Mouse (Mus musculus): ENCODE measurements around the gene Olfr1014. TPM values are rescaled to one million over a fixed set of nuclear protein-coding genes. Genes with fewer than 3 reads are reported as not detected.
A peak's percentile ranks its signal among the peaks of the same experiment; 100 is the strongest.

The Olfr1014 gene
- not detected for total RNA-seq (2021)
- long read RNA-seq, experiment 1, result 0 reads
- long read RNA-seq, experiment 2, result 0 reads

- no peak for DNase-seq (ENCODE audit: low spot score in 2 of 2)
- intact Hi-C loops (cut with DNase I), result no loop called here
Measured at GRCm38 (mm10) chr2:85772413-85772812, at the start of gene Olfr1014. Gene Olfr1014 (plus strand): TSS chr2:85772713.

- DNase-seq (ENCODE audit: low spot score in 2 of 2), result peak; percentile 38 to 41
- intact Hi-C loops (cut with DNase I), result loop anchor here (5.0 kb wide), 1 partner anchor 737 kb away; no protein-coding TSS in a partner anchor
Measured at GRCm38 (mm10) chr2:85725793-85726192, 46.7 kb upstream of the Olfr1014 start.

GRCm38 (mm10) chr2:85753822-85754221, 18.7 kb upstream of the Olfr1014 start:
- DNase-seq (ENCODE audit: low spot score in 2 of 2), result no peak
- intact Hi-C loops (cut with DNase I), result no loop called here

DNA sequence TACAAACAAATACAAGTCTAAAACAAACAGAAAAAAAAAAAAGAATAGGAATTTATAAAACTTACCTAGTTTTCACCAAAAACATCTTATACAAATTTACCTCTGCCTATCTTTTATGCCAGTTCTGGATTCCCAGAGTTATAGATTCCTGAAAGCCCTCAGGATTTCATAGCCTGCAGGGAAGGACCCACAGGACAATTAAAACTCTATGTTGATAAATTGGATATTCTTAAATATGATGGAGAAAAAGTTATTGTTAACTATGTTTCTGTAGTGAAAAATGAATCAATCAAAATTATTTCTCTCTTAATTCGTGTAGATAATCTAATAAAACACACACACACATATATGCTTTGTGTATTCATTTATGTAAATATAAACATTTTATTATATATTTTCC, 9.8 kb upstream of the Olfr1014 start, which contains the start of gene Olfr1012:
Gene Olfr1012, minus strand, starts transcription at position 101 of the 400 bp plus-strand sequence.
- intact Hi-C loops (cut with DNase I), result no loop called here

DNA sequence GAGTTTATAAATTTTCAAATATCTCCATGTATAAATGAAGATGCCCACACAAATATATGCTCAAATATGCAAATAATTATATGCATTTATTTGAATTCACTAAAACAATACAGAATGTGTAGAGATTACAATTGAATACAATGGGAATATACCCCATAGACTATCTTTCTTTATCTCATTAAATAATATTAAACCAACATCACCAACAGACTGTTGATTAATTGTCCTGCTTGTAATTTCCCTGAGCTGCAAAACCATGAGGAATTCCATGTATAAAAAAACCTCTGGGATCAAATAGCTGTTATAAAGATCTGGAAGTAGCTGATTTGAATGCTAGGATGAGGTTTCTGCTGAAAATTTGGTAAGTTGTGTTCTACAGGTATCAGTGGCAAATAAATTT, 5.7 kb upstream of the Olfr1014 start, which contains the start of gene Olfr1013:
Gene Olfr1013, plus strand, starts transcription at position 301 of the 400 bp plus-strand sequence.
- intact Hi-C loops (cut with DNase I), result no loop called here
- no peak for DNase-seq (ENCODE audit: low spot score in 2 of 2)

More for the DNA sequence above, 9.8 kb upstream of the Olfr1014 start, which contains the start of gene Olfr1012:
- DNase-seq (ENCODE audit: low spot score in 2 of 2), result no peak

DNA sequence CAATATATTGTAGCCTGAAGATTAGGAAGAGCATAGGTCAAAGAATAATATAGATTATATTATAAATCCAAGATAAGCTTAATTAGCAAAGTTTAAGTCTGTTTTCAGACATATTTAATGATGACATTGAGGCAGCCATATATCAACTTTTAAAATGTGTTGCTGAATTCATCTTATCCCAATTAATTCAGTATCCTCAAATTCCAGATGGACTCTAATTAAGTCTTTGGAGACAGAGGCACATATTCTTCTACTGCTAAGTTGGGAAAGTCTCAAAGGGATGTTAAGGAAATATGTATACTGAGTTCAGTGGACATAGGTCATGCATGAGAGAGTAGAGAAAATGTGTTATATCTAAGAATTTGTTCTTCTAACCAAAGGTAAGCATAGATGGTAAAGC, 9.2 kb downstream of the Olfr1014 start, which contains the start of gene Olfr1015:
Gene Olfr1015, plus strand, starts transcription at position 301 of the 400 bp plus-strand sequence.
- no peak for DNase-seq (ENCODE audit: low spot score in 2 of 2)
- intact Hi-C loops (cut with DNase I), result no loop called here

DNA sequence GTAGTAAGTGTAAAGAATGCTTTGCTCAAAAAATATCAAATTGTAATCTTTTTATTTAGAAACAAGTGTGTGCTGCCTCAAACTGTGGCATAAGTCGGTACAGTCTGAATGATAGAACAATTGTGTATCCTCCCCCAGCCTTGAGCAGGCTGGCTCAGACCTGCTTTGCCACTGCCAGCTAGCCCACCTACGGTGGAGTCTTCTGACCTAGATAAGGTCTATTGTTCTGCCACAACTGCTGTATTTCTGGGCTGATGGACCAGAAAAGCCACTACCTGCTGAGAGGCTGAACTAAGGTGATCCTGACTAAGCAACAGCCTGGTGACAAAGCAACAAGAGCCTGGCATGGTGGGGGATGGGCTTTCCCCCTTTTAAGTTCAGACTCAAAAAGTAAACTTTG, 19.8 kb downstream of the Olfr1014 start:
- intact Hi-C loops (cut with DNase I), result no loop called here
- DNase-seq (ENCODE audit: low spot score in 2 of 2), result no peak

GRCm38 (mm10) chr2:85802444-85802843, 29.9 kb downstream of the Olfr1014 start, which contains the start of gene Olfr1016:
Gene Olfr1016 (minus strand): TSS chr2:85802544.
- DNase-seq (ENCODE audit: low spot score in 2 of 2), result no peak
- intact Hi-C loops (cut with DNase I), result no loop called here

- DNase-seq (ENCODE audit: low spot score in 2 of 2), result no peak
- intact Hi-C loops (cut with DNase I), result no loop called here
Measured at GRCm38 (mm10) chr2:85804501-85804900, 32.0 kb downstream of the Olfr1014 start.

DNA sequence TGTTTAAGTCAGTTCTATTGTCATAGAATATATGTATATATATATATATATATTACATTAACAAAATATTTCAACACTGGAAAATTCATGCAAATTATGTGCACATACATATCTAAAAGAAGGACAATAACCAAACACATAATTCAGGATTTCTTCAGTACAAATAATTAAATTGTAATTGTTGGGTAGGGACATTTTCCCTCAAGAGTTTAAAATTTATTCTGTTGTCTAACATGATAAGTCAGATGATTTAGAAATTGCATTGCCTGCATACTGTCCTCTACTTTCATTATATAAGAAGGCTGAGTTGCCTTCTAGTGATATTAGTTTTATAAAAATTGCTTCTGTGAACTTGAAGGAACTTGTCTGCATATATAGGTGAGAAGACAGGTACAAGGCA, 45.7 kb downstream of the Olfr1014 start, which contains the start of gene Olfr1018:
Gene Olfr1018, plus strand, starts transcription at position 301 of the 400 bp plus-strand sequence.
- DNase-seq (ENCODE audit: low spot score in 2 of 2), result no peak
- intact Hi-C loops (cut with DNase I), result no loop called here

Other genes with a start within 250 kb of the Olfr1014 start
- gene Olfr996, start 193.5 kb upstream of the Olfr1014 start, total RNA-seq (2021), result not detected
- not detected for gene Olfr998, start 183.8 kb upstream of the Olfr1014 start, total RNA-seq (2021)
- not detected for gene Olfr1000, start 160.8 kb upstream of the Olfr1014 start, total RNA-seq (2021)
- not detected for gene Olfr1002, start 122.0 kb upstream of the Olfr1014 start, total RNA-seq (2021)
- gene Olfr154, start 108.3 kb upstream of the Olfr1014 start, total RNA-seq (2021), result not detected
- gene Olfr1006, start 93.9 kb upstream of the Olfr1014 start, total RNA-seq (2021), result not detected
- gene Olfr1008, start 83.3 kb upstream of the Olfr1014 start, total RNA-seq (2021), result not detected
- not detected for gene Olfr1009, start 57.3 kb upstream of the Olfr1014 start, total RNA-seq (2021)
- not detected for gene Olfr1012, start 9.9 kb upstream of the Olfr1014 start, total RNA-seq (2021)
- gene Olfr1013, start 5.6 kb upstream of the Olfr1014 start, total RNA-seq (2021), result not detected
- not detected for gene Olfr1015, start 9.3 kb downstream of the Olfr1014 start, total RNA-seq (2021)
- gene Olfr1016, start 29.8 kb downstream of the Olfr1014 start, total RNA-seq (2021), result not detected
- not detected for gene Olfr1018, start 45.8 kb downstream of the Olfr1014 start, total RNA-seq (2021)
- gene Olfr1019, start 72.8 kb downstream of the Olfr1014 start, total RNA-seq (2021), result not detected
- not detected for gene Olfr1020, start 74.3 kb downstream of the Olfr1014 start, total RNA-seq (2021)
- gene Olfr1022, start 95.9 kb downstream of the Olfr1014 start, total RNA-seq (2021), result not detected
- not detected for gene Olfr1023, start 112.9 kb downstream of the Olfr1014 start, total RNA-seq (2021)
- not detected for gene Olfr1024, start 132.3 kb downstream of the Olfr1014 start, total RNA-seq (2021)
- gene Olfr1025-ps1, start 142.5 kb downstream of the Olfr1014 start, total RNA-seq (2021), result not detected
- not detected for gene Olfr1026, start 148.8 kb downstream of the Olfr1014 start, total RNA-seq (2021)
- not detected for gene Olfr1028, start 177.7 kb downstream of the Olfr1014 start, total RNA-seq (2021)
- not detected for gene Olfr1029, start 201.2 kb downstream of the Olfr1014 start, total RNA-seq (2021)
- gene Olfr1030, start 206.6 kb downstream of the Olfr1014 start, total RNA-seq (2021), result not detected
- not detected for gene Olfr1031, start 217.6 kb downstream of the Olfr1014 start, total RNA-seq (2021)
- not detected for gene Olfr1032, start 232.8 kb downstream of the Olfr1014 start, total RNA-seq (2021)
- gene Olfr1033, start 247.9 kb downstream of the Olfr1014 start, total RNA-seq (2021), result not detected

Measured in left cerebral cortex, postnatal 14 days (tissue).